Mouse (Mus musculus): ENCODE results near the gene Lcmt2.

GRCm38 (mm10) chr2:121170980-121171742, 30.7 kb upstream of the Lcmt2 start, which contains the start of gene Zscan29:
- 0 out of 2 replicates have a peak, but pooled peaks have one; percentile 9 for TF ChIP-seq CTCF (IDR thresholded peaks at IDR 0.05; ENCODE audit: insufficient read depth, low read depth, low read length)
- TF ChIP-seq POLR2A (IDR thresholded peaks at IDR 0.05; ENCODE audit: insufficient read depth, low read depth, low read length) = peak; percentile 93
